Mouse (Mus musculus) lung, postnatal 36 days (tissue): ENCODE results near the gene a.
A peak's percentile ranks its signal among the peaks of the same experiment; 100 is the strongest.
"Not testable (repeated sequence)": the region's sequence is repeated elsewhere in the genome, so short reads cannot be mapped to it uniquely, and the experiment has no call there.

Source experiments
- DNase-seq: peaks from one replicate; pipeline ENCODE4 v3.0.0; 2022; ENCODE audit warnings: mixed read lengths

Gene a

DNA sequence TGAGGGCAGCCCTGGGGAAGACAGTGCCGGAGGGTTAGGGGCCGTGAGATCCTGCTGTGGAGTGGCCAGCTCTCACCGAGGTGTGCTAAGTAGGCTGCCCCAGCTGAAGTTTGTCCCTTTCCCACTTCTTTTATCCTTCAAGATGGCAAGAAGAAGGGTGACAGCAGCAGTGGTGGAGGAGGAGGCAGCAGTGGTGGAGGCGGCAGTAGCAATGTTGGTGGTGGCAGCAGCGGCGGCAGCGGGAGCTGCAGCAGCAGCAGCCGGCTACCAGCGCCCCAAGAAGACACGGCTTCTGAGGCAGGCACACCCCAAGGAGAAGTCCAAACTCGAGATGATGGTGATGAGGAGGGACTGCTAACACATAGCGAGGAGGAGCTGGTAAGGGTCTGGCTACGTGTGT lies 72.5 kb downstream of the a start:
- no peak for DNase-seq

DNA sequence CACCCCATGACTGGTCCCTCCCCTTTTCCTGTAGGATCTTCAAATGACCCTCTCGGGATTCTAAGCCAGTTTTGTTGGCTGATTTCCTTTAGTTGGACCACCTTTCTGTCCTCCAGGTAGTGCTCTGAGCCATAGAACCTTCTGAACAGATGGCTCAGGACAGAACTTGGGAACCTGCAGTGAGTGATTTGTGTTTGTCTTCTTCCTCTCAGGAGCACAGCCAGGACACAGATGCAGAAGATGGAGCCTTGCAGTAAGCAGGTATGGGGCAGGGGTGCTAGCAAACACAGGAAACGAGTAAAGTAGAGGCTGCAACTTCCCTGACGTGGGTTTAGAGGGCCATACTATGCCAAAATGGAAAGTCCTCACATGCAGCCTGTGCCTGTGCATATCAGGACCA lies 74.5 kb downstream of the a start:
- DNase-seq: no peak

- no peak for DNase-seq
Observed at GRCm38 (mm10) chr2:154868106-154868505, 76.9 kb downstream of the a start.

DNA sequence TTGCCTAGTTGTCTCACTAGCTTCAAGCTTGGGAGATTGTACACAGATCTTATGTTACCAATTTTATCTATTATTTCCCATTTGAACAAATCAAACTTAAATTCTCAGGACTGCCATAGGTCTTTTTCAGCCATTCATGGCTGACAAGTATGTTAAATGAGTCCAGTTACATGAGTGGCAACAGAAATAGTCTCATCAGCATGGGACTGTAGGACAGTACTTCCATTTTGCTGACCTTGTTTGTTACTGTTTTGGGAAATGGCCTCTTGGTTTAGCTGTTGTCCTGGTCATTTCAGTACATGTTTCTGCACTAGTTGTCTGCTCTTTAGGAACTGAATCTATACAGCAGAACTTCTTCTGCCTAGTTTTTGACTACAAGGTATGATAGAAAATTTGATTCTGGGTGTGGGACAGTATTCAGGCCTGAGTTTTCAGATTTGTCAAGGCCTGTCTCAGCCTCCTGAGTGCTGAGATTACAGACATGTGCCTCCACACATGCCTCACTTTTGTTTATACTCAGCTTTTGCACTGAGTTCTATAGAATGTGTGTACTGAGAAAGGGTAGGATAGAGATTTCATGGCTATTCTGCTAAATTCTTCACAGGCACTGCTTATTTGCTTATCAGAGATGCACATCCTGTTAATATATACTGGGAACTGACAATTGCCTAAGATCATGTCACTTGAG lies 78.9 kb downstream of the a start:
- DNase-seq: no peak

GRCm38 (mm10) chr2:154876621-154877020 lies 85.4 kb downstream of the a start:
- no peak for DNase-seq

GRCm38 (mm10) chr2:154891585-154891984 lies 100.4 kb downstream of the a start:
- no peak for DNase-seq

DNA sequence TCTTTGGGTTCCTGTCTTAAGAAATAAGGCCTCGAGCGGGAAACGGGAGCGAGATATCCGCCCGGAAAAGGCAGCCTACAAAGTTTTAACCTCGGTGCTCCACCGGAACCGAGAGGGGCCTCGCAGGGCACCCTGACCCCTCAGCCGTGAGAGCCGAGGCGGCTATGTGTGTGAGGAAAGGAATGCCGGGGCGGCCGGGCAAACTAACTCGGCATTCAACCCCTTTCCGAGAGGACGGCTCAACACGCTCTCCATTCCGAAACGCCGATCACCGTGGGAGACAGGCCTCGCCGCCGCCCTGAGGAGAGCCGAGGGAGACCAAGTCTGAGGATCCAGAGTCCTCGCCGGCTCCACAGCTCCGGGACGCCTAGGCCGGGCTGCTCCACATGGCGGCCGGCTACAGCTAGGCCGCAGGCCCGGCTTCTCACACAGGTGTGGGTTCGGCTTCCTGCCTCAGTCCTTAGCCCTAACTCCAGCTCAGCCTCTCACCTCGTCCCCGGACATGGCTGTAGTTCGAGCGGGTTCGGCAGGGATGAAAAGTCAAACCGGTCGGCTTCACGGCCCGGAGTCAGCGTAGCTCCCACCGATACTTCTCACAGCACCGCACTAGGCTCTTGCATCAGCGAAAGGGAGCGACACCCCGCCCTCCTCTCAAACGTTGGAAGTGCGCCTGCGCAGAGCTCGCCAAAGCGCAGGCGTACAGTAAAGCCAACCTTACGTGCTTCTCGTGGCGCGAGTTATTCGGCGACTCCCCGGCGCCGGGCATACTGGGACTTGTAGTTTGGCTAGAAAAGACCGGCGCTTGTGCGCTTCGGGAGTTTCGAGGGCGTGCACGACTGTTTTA lies 101.2 kb downstream of the a start, which contains the start of gene Eif2s2:
Gene Eif2s2 (minus strand): TSS at position 735 of the 844 bp plus-strand sequence.
- peak; percentile 97 for DNase-seq

DNA sequence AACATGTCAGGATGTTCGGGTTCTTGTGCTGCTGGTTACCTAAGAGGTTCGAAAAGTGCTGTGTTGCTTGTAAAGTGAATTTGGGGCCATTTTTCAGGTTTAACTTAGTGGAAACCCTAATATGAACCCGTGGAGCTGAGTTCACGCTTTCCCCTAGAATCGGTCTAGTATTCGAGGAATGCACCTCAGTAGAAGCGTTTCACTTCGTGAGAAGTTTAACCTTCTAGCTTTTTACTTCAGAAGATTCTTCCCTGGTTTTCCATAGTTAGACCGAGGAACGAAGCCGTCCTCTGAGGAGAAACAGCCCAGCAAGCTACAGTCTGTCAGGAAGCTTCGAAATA lies 101.8 kb downstream of the a start:
- DNase-seq: no peak

DNA sequence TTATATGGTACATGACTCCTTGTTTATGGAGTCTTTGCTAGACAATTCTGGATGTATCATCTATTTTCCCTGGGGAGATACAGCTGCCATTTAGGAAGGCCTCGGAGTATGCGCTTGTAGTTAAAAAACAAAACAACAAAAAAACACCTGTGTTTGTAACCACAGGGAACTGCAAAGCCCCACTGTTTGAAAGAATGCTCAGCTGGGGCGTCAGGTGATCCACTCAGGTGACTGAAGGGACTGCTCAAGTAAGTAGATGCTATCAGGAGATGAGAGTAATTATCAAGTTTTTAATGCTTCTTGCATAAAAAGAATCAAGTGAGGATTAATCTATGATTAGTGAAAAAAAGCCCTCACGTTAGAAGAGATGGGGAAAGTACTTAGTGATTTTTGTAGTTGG lies 102.3 kb downstream of the a start:
- DNase-seq: no peak

GRCm38 (mm10) chr2:154899004-154899403 lies 107.8 kb downstream of the a start:
- DNase-seq: not testable (repeated sequence)

DNA sequence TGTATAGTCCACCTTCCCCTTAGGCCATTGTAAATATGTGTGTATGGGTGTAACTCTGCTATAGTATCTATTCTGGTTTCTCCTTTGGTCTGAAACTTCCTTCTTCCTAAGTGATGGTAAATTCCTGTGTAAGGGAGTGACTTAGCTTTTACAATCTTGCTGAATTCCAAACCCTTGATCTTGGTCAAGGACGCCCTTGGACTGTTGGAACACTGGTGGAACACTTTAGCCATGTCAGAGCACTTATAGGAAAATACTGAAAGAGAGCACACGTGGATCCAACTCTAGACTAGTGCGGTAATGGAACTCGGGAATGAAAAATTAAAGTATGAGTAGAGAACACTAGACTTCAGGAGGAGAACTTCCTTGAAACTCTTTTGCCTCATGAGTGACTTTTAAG lies 108.2 kb downstream of the a start:
- DNase-seq: not testable (repeated sequence)

DNA sequence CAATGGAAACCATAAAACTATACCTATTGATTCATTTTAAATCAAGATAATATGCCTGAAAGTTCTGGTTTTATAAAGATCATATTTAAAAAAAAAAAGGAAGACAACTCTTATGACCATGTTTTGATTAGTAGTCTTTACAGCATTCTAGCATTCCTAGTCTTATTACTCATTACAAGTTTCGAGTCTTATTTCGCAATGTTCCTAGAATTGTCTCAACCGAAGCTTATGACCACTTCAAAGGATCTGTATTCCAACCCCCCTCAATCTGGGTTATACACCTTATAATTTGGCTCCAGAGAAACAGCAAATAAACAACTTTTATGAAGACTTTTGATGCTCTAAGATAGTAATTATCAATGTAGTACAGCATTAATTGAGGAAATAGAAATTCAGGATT lies 110.9 kb downstream of the a start:
- DNase-seq: no peak

DNA sequence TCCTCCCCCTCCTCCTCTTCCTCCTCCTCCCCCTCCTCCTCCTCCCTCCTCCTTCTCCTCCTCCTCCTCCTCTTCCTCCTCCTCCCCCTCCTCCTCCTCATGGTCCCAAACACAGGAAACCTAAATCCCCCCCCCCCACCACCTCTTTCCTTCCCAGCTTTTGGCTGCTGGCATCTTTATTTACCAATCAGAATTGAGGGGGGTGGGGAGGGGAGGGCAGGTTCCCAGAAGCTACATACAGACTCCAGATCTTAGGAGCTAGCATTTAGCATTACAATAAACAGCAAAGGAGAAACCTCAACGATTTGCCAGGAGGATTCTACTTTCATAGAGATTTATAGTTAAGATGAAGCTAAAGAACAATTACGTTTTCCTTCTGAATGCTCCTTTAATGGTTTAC lies 114.6 kb downstream of the a start:
- DNase-seq: no peak

DNA sequence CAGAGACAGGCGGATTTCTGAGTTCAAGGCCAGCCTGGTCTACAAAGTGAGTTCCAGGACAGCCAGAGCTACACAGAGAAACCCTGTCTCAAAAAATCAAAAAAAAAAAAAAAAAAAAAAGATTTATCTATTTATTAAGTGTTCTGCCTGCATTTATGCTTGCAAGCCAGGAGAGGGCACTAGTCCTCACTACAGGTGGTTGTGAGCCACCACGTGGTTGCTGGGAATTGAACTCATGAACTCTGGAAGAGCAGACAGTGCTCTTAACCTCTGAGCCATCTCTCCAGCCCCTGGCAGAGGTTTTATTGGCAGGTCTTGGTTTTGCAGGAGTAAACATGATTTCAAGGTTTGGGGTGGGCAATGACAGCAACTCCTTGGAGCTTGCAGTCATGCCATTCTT lies 117.0 kb downstream of the a start:
- DNase-seq: not testable (repeated sequence)

GRCm38 (mm10) chr2:154909789-154910188 lies 118.6 kb downstream of the a start:
- DNase-seq: no peak

DNA sequence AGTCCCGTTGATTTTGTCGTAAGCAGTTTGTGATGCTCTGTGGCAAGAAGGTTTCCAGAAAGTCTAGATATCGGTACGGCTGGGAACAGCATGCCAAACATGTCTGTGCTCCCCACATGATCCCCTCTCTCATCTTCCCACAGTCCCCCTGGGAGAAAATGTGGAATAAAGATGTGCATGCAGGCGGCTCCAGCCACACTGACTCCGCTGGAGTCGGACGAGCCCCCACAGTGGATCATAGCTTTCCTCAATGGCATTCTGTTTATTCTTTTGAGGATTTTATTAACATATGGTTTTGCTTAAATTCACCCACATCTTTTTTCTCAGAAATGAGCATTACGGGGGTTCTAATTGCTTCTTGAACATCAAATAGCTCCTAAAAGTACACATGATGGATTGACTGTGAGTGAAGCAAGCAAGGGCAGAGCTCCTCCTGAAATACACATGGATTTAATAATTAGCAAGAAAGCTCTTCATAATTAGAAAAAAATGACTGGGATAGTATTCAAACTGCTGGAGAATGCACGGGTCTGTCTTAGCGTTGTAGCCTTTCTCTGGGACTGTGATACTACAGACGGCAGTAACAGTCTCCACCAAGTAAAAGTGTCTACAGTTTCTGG lies 124.8 kb downstream of the a start:
- DNase-seq: no peak

DNA sequence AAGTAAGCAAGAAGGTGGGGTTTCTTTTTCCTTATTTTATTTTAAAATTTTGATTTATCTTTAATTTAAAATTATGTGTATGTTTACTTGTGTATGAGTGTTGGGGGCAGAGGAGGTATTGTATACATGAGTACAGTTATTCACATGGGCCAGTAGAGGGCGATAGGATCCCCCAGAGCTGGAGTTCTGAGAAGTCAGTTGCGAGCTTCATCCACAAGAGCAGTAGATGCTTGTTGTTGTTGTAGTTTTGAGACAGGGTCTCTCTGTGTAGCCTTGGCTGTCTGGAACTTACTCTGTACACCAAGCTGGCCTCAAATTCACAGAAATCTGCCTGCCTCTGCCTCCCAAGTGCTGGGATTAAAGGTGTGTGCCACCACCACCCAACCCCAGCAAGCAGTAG lies 125.3 kb downstream of the a start:
- DNase-seq: peak; percentile 18

DNA sequence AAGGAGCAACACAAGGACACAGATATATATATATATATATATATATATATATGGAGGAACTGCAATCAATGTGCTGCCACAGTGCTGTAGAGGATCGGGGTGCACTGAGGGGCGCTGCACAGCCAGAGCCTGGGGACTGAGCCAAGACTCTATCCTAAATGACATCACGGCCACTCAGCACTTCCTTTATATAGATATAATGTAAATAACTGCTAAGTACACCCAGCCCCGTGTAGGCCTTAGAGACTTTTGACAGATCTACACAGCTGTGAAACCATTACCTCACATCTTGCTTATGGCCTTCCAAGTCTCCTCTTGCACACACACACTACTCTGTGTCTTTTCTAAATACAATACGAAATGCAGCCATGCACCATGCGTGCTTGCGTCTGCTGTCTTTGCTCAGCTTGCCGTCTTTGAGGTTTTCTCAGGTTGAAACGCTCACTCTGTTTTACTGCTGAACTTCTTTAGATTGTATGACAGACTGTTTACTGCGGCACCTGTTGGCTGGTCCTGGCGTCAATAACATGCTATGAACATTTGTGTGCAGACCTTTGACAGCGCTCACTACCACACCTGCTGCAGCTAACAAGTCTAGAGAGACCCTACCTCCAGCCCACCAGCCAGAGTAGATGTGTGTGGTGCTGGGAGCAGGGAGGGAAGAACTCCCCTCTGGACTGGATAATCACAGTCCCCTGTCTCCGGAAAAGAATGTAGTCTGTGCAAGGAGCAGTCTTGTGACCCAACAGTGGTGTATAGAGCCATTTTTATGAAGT lies 126.9 kb downstream of the a start:
- no peak for DNase-seq

DNA sequence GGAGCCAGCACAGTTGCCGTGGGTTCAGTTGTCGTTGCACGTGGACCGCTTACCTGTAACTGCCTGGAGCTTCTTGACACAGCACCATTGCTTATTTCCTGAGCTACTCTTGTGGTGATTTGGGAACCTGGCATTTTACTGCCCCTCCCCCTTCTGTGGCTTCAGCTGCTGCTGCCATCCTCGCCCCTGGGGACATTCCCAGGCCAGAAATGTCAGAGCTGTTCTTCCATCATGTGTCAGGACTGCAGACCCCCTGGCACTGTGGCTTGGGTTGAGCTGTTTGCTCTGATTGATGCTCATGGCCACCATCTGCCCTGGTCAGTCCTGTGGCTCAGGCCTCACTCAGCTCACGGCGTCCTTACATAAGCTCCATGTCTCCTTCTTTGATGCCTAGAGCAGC lies 129.7 kb downstream of the a start:
- DNase-seq: no peak

DNA sequence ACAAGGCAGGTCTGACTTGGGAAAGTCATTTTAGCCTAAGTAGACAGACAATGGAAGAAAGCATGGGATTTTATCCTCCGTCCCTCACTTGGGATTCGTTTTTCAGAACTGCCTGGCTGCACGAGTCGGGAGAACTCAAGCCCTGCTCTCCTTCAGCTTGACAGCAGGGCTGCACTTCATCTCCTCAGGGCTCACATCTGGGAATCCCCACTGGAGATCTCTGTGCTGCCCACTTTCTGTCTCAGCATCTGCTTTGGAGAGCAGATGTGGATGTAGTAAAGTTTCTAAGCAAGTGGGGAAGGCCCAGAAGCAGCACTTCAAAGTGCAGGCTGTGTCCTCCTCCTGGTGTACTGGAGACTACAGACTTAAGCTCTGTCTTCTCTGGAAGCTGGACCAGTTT lies 130.9 kb downstream of the a start:
- DNase-seq: not testable (repeated sequence)

DNA sequence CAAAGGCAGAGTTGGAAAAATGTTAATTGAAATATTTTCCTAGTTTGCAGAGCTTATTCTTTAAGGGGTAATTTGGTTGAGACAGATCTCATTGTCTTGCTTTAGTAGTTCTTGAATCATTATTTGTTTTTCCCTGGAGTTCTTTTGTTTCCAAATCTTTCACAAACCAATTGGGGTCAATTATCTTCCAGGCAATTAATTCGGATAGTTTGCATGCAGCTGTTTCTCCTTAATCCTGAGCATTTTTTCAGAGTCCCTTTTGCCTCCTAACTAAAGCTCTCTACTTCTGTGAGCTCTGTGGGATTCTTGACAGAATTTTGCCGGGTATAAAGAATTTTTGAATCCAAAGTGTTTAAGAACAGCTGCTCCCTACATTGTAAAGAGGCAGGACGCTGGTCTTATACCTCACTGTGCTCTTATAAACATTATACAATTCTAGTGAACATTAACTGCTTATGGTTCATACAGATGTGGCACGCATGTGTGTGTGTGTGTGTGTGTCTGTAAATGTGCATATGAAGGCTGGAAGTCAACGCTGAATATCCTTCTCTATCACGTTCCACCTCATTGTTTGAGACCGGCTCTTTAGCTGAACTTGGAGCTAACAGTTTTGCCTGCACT lies 134.3 kb downstream of the a start:
- no peak for DNase-seq

DNA sequence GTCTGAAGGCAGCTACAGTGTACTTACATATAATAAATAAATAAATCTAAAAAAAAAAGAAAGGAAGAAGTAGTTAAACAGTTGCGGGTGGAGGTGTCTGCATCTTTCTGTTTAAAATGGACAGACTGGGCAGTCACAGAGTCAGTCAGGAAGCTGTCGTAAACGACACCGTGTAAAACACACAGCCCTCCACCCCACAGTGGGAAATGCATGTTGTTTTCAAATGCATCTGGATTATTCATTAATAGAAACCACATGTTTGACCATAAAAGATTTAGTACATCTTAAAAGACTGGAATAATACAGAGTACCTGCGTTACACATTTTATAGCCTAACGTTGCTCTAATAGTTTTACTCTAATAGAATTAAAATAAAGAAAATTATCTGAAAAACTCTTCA lies 135.6 kb downstream of the a start:
- DNase-seq: no peak

GRCm38 (mm10) chr2:154928298-154928697 lies 137.1 kb downstream of the a start:
- no peak for DNase-seq
